Mouse (Mus musculus) kidney, embryonic 14.5 days (tissue): ENCODE data around the gene Epb41l4b. TPM values are rescaled to one million over a fixed set of nuclear protein-coding genes. Genes with fewer than 3 reads are reported as not detected.

ENCODE experiments used
- ATAC-seq: fragments of 200-750 bp; cut with Nextera tagmentation; 2 replicates; pipeline ENCODE4 v1.8.0; 2017; ENCODE audit warnings: moderate number of reproducible peaks, mild to moderate bottlenecking, moderate TSS enrichment, moderate library complexity; ENCODE audit not compliant: low FRiP score, low TSS enrichment
- H3K27ac ChIP-seq: fragments of 300-500 bp; sonication (generic); 2 replicates; pipeline ENCODE4 v1.5.1; 2014; ENCODE audit warnings: low read depth, mild to moderate bottlenecking, low read length, moderate library complexity, mixed read lengths
- H3K27me3 ChIP-seq: fragments of 300-500 bp; sonication (generic); 2 replicates; pipeline ENCODE4 v1.6.1; 2014; ENCODE audit warnings: mild to moderate bottlenecking, low read length; ENCODE audit not compliant: control insufficient read depth, insufficient read depth
- H3K36me3 ChIP-seq: fragments of 300-500 bp; sonication (generic); 2 replicates; pipeline ENCODE4 v1.6.1; 2014; ENCODE audit warnings: low read length, mixed read lengths; ENCODE audit not compliant: control insufficient read depth, insufficient read depth
- H3K4me1 ChIP-seq: fragments of 300-500 bp; sonication (generic); 2 replicates; pipeline ENCODE4 v1.6.1; 2014; ENCODE audit warnings: low read length, mixed read lengths; ENCODE audit not compliant: control insufficient read depth, insufficient read depth
- H3K4me2 ChIP-seq: fragments of 300-500 bp; sonication (generic); replicated peaks from 2 replicates; pipeline ENCODE4 v1.6.1; 2014; ENCODE audit warnings: low read depth, mild to moderate bottlenecking, low read length
- H3K4me3 ChIP-seq: fragments of 300-500 bp; sonication (generic); 2 replicates; pipeline ENCODE4 v1.5.1; 2014; ENCODE audit warnings: mild to moderate bottlenecking, low read length
- H3K9ac ChIP-seq: fragments of 300-500 bp; sonication (generic); 2 replicates; pipeline ENCODE4 v1.6.1; 2014; ENCODE audit warnings: low read depth, mild to moderate bottlenecking, low read length, moderate library complexity
- H3K9me3 ChIP-seq: fragments of 300-500 bp; sonication (generic); 2 replicates; pipeline ENCODE4 v1.6.1; 2016; ENCODE audit warnings: low read length; ENCODE audit not compliant: control insufficient read depth
- WGBS: fragments of 180-500 bp; shearing (Covaris S2); extraction: QIAGEN DNeasy Blood & Tissue Kit; methylation state at CpG from one replicate; pipeline ENCODE4 v1.1.7; 2014; 5-methylcytosine and 5-hydroxymethylcytosine counted together
- polyA plus RNA-seq: library from polyadenylated mRNA; unstranded; fragments of >200 nt; fragmentation: Nextera tagmentation; extraction: Ambion mirVana; gene quantifications from 2 replicates; pipeline ENCODE4 v1.2.1, GENCODE M21; 2014

Epb41l4b gene
- polyA plus RNA-seq, 1 experiment from 2014 or later = 2.9 TPM

DNA sequence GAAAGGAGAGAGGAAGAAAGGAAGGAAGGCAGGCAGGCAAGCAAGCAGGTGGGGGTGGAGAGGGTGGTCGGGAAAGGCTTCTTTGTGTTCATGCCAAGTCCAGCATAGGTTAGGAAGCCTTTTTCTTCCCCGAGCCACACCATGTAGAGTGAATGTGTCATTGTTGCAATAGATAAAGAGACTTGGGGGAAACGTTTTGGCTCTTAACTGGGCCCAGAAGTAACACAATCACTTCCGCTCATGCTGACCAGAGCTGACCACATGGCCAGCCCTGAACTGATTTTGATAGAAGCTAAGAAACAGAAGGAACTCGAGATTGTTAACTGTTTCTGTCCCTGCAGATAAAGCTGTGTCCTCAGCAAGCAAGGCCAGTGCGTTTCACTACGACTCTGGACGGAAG is 29.6 kb upstream of the Epb41l4b start:
- H3K9ac ChIP-seq = no peak overlapping the region
- no peak overlapping the region for H3K27ac ChIP-seq
- H3K9me3 ChIP-seq = no peaks in the 10 kb centered on the region
- WGBS = 62% methylated on average over 8 of the region's 8 CpGs
- no peaks in the 10 kb centered on the region for H3K4me1 ChIP-seq
- no peak for ATAC-seq
- no peaks in the 10 kb centered on the region for H3K27me3 ChIP-seq
- H3K4me3 ChIP-seq = no peak overlapping the region
- no peaks in the 10 kb centered on the region for H3K36me3 ChIP-seq
- no peak overlapping the region for H3K4me2 ChIP-seq

DNA sequence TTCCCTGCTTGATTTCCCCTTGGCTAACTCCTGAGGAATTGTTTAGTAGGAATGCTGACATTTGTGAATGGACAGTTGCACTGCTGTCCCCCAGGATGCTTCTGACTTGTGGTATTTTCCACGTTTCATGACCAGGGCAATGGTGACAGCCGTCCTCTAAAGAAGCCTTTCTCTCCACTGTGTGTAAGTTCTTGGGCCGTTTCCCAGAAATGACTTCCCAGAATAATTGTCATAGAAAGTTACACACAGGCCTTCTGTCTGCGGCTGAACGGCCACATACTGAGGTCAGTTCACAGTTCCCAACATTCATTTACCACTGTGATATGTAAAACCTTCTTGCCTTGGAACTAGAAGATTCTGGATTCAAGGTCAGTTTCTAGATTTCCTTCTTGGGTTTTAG is 28.6 kb upstream of the Epb41l4b start:
- H3K4me3 ChIP-seq = no peak overlapping the region
- no peaks in the 10 kb centered on the region for H3K36me3 ChIP-seq
- ATAC-seq = no peak
- 0 out of 2 replicates have a peak, but pooled peaks cover 3% of the 10 kb centered on the region for H3K4me1 ChIP-seq
- H3K27me3 ChIP-seq = no peaks in the 10 kb centered on the region
- WGBS = 71% methylated on average over 5 of the region's 5 CpGs
- no peak overlapping the region for H3K9ac ChIP-seq
- no peak overlapping the region for H3K27ac ChIP-seq
- H3K9me3 ChIP-seq = no peaks in the 10 kb centered on the region
- no peak overlapping the region for H3K4me2 ChIP-seq

DNA sequence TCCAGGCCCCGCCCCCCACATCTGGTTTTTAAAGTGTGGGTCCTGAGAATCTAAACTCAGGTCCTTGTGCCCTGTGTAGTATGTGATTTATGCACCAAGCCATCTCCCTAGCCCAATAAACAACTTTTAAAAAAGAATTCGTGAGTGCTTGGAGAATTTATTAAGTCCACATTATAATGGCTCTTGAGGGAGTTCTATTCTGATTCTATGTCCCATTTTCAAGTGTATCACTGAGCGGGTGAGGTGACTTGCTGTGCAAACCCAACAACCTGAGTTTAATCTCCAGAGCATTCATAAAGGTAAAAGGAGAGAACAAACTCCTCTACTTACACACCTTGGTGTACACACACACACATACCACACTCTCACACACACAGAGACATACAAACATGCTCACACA is 25.4 kb upstream of the Epb41l4b start:
- Histone ChIP-seq H3K27ac (no peak overlapping the region), H3K9me3 (no peaks in the 10 kb centered on the region), H3K4me3 (no peak overlapping the region), H3K36me3 (no peaks in the 10 kb centered on the region), H3K9ac (no peak overlapping the region), H3K27me3 (no peaks in the 10 kb centered on the region), H3K4me1 (0 out of 2 replicates have a peak, but pooled peaks cover 3% of the 10 kb centered on the region), H3K4me2 (no peak overlapping the region)
- WGBS = 73% methylated on average over 3 of the region's 3 CpGs
- ATAC-seq = no peak

DNA sequence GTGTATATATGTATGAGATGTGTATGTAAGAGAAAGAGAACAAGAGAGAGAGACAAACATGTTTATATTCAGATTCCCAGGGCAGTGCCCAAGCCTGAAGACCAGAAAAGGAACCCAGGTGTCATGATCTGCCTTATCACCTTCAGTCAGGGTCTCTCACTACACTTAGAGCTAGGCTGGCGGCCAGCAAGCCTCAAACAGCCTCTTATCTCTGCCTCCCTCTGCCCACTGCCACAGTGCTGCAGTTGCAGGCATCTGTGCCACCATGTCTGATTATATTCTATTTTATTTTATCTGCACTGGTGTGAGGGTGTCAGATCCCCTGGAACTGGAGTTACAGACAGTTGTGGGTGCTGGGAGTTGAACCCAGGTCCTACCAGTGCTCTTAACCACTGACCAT is 25.0 kb upstream of the Epb41l4b start:
- H3K9ac ChIP-seq = no peak overlapping the region
- H3K4me2 ChIP-seq = no peak overlapping the region
- no peak overlapping the region for H3K4me3 ChIP-seq
- no peak for ATAC-seq
- 80% methylated on average over 1 of the region's 1 CpGs for WGBS
- H3K27me3 ChIP-seq = no peaks in the 10 kb centered on the region
- 0 out of 2 replicates have a peak, but pooled peaks cover 3% of the 10 kb centered on the region for H3K4me1 ChIP-seq
- no peaks in the 10 kb centered on the region for H3K9me3 ChIP-seq
- H3K36me3 ChIP-seq = no peaks in the 10 kb centered on the region
- H3K27ac ChIP-seq = no peak overlapping the region

DNA sequence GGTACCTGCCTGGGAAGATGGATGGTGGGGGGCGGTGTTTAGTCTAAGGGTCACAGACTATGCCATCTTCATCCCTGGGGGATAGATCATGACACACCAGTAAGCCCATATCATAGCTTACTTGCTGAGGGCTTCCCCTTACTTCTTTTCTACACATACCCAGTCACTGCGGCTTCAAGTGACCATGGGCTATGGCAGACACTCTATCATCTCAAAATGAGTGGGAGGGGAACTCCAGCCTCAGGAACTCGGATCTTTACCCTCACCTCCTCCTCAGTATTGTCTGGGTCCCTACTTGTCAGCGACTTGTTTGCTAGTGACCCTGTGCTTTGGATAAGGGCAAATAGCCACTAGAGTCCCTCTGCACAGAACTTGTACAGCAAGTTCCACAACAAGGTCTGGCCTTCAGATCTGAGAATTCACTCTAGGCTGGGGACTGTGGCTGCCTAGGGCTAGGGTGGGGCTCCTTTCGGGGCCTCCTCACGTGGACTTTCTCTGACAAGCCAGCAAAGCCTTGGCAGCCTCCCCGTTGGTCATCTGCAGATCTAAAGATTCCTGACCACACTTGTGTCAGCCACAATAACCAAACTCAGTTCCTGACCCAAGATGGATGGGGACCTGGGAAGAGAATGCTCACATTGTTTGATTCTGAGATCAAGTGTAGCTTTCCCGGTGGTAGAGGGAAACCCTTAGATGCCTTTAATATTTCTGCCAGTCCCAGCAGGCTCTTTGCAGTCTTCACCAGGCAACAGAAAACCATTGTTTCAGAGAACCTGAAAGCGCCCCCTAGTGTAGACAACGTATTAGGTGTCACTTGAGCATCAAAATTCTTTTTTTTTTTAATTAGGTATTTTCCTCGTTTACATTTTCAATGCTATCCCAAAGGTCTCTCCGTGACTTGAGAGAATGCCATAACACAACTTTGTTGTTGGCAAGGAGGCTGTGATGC is 24.0 kb upstream of the Epb41l4b start:
- H3K27me3 ChIP-seq = no peaks in the 10 kb centered on the region
- H3K36me3 ChIP-seq = no peaks in the 10 kb centered on the region
- no peak overlapping the region for H3K9ac ChIP-seq
- H3K4me3 ChIP-seq = no peak overlapping the region
- no peaks in the 10 kb centered on the region for H3K9me3 ChIP-seq
- H3K27ac ChIP-seq = no peak overlapping the region
- ATAC-seq = peak; percentile 20; the same call in 1 of the 2 replicates
- 48% methylated on average over 12 of the region's 12 CpGs for WGBS
- 0 out of 2 replicates have a peak, but pooled peaks cover 3% of the 10 kb centered on the region for H3K4me1 ChIP-seq
- no peak overlapping the region for H3K4me2 ChIP-seq

DNA sequence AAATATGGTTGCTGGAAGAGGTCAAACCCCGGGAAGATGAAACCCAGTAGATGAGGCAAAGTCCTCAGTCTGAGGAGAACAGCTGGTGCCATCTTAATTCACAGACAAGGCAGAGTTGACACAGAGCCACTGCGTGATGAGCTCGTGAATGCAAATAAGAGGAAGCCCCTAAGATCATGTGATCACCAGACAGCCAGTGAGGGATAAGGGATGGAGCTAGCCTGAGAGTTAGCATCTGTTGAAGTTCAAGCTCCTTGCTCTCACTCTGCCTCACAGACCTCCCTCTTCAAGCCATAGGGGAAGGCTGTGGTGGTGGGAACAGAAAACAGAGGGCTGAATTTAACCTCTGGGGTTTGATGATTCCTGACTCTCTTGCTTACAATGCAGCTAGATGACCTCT is 22.4 kb upstream of the Epb41l4b start:
- no peak overlapping the region for H3K9ac ChIP-seq
- H3K4me1 ChIP-seq = 0 out of 2 replicates have a peak, but pooled peaks cover 3% of the 10 kb centered on the region
- H3K27me3 ChIP-seq = no peaks in the 10 kb centered on the region
- no peak overlapping the region for H3K4me3 ChIP-seq
- no peak overlapping the region for H3K4me2 ChIP-seq
- no peak for ATAC-seq
- no peaks in the 10 kb centered on the region for H3K9me3 ChIP-seq
- WGBS = 72% methylated on average over 3 of the region's 3 CpGs
- no peak overlapping the region for H3K27ac ChIP-seq
- no peaks in the 10 kb centered on the region for H3K36me3 ChIP-seq

DNA sequence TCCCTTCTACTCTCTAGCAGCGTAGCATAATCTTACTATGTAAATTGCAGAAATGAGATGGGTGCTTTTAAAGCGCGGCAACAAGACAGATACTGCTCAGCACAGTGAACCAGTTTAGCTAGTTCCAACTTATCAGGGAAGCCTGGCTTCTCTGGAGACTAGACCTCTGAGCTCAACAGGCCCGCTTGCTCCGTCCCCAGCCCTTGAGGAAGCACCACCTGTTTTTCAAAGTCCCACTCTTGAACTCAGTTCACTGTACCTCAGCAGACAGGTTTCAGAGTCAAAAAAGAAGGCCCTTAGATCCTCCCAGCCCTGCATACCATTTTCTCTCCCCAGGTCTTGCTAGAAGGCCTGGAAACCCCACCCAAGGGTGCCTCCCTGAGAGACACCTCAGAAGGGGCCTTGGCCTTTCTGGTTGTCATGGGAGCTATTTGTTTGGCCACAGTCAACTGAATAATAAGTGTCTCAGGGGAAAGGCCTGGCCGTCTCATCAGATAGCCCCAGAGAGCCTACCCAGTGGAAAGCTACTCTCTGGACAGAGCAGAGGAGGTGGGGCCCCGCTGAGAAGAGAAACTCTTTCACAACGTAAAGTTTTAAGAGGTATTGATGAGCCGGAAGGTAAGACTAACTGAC is 21.5 kb upstream of the Epb41l4b start:
- H3K9ac ChIP-seq = no peak overlapping the region
- 0 out of 2 replicates have a peak, but pooled peaks cover 3% of the 10 kb centered on the region for H3K4me1 ChIP-seq
- no peak overlapping the region for H3K27ac ChIP-seq
- WGBS = 85% methylated on average over 9 of the region's 9 CpGs
- ATAC-seq = no peak
- H3K36me3 ChIP-seq = no peaks in the 10 kb centered on the region
- no peak overlapping the region for H3K4me3 ChIP-seq
- H3K4me2 ChIP-seq = no peak overlapping the region
- no peaks in the 10 kb centered on the region for H3K9me3 ChIP-seq
- H3K27me3 ChIP-seq = no peaks in the 10 kb centered on the region

DNA sequence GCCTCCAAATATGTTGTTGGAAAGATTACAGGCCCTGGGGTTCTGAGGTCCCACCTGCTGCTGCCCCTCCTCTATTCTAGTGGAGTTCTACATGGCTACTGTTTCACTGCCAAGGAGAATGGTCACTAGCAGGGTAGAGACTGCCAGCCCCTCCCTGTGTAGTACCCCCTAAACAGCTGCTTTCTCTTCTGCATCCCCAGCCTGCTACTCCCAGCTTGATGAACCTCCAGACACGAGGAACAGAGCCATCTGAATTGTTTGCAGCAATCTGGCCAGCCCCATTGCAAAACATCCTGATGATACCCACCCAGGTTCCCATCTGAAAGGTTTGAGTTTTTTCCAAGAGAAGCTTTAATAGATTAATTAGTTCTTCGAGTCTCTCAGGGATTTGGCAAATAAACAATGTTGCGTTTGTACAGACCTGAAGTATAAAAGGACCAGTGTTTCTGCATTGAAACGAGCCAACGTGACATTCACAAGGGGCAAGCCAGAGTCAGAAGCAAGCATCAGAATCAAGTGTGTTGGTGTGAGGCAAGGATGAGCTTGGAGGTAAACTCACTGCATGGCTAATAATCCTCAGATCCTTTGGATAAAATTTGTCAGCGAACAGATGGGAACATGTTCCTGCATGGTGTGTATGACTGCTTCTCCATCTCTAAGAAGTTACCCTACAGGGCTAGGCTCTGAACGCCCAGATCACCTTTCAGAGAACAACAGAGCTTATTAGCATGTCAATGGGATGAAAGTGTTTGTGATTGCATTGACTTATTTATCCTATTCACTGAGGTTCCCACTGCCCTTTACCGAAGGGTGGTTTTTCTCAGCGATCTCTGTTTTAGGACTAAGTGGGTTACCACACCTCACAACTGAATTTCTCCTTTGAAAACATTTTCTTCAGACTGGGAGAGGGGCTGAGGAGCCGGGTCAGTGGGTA is 19.8 kb upstream of the Epb41l4b start:
- Histone ChIP-seq H3K9ac (no peak overlapping the region), H3K27ac (no peak overlapping the region), H3K36me3 (no peaks in the 10 kb centered on the region), H3K4me3 (no peak overlapping the region), H3K27me3 (no peaks in the 10 kb centered on the region), H3K4me1 (0 out of 2 replicates have a peak, but pooled peaks cover 3% of the 10 kb centered on the region), H3K4me2 (no peak overlapping the region), H3K9me3 (no peaks in the 10 kb centered on the region)
- WGBS = 43% methylated on average over 10 of the region's 10 CpGs
- no peak for ATAC-seq
